Mouse (Mus musculus) heart, adult 11 months (tissue): ENCODE data around the gene Pdcd11.
"Not testable (repeated sequence)": the region's sequence is repeated elsewhere in the genome, so short reads cannot be mapped to it uniquely, and the experiment has no call there.

ENCODE experiments used
- DNase-seq: peaks from one replicate; pipeline ENCODE4 v3.0.0; 2022

The Pdcd11 gene

DNA sequence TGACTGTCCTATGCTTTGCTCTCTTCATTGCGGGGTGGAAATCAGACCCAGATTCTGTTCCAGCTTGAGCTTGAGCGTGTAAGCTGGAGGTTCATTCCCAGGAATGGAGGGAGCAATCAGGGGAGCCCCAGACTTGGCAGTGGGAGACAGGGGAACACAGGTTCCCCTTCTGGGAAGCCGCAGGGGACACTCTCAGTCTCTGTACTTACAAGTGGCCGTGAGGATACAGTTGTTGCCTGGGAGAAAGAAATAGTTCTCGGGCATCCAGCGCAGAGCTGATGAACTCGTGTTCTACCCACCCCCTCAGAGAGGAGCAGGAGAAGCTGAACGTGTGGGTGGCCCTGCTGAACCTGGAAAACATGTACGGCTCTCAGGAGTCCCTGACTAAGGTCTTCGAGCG, 38.3 kb downstream of the Pdcd11 start:
- DNase-seq: peak; percentile 75

DNA sequence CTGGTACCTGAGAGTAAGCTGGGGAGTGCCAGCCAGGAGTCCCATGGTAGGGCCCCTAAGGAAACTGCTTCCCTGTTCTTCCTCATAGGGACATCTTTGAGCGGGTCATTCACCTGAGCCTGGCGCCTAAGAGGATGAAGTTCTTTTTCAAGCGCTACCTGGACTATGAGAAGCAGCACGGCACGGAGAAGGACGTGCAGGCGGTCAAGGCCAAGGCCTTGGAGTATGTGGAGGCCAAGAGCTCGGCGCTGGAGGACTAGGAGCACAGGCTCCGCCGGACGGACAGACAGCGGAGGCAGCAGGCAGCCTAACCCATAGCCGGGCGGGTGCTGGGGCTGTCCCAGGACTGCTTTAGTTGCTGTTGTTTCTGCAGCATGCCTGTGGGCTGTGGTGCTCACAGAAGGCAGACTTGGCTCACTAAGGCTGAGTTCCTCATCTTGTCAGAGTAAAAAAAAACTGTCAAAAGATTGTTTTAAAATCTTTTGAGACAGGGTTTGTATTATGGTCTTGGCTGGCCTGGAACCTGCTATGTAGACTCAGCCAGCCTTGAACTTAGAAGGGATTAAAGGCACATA, 40.1 kb downstream of the Pdcd11 start:
- DNase-seq: peak; percentile 72

DNA sequence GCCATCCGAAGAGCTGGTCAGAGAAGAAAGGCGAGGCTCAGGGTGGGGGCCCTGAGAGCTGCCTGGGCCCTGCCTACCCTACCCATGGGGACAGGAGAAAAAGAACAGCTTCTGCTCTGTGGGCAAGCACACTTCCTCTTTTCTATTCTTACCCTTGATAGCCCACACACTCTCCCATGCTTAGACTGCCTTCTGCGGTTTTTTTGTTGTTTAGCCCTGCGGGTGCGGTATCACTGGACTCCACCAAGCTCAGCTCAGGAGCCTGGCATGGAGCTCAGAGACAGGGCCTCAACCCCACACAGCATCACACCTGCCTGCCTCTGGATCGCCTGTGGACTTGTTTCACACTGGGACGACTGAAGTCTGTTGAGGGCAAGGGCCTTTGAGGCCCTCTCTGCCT, 42.6 kb downstream of the Pdcd11 start:
- DNase-seq: peak; percentile 96

DNA sequence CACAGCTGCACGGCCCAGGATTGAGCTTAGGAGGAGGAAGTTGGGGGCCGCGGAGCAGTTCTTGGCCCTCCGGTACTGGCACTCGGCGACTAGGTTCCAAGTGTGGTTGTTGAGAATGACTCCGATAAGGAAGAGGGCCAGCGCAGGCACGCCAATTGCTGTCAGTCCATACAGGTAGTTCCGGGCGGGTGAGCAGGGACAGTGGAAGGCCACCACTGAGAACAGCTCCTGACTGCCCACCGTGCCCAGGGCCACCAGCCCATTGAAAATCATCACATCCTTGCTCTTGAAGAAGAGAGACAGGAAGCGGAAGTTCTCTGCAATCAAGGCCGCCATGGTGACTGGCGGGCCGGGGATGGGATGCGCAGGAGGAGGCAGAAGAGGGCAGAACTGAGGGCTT, 45.0 kb downstream of the Pdcd11 start:
- DNase-seq: peak; percentile 93

DNA sequence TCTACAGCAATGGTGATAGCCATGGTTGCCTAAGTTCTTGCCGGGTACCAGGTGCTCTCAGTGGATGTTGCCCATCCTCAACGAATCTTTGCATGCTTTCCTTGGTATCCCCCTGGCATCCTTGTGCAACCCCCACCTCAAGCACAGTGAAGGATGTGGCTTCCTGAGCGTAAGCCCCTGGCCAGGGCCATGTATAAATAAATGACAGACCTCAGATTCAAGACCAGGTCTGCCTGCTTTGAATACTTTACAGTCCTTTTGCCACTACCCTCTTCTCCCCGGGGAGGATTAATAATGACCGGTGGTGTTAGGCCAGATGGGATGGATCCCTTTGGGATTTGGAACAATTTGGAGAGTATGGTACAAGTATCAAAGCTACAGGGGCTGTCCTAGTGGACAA, 45.6 kb downstream of the Pdcd11 start:
- DNase-seq: peak; percentile 92

DNA sequence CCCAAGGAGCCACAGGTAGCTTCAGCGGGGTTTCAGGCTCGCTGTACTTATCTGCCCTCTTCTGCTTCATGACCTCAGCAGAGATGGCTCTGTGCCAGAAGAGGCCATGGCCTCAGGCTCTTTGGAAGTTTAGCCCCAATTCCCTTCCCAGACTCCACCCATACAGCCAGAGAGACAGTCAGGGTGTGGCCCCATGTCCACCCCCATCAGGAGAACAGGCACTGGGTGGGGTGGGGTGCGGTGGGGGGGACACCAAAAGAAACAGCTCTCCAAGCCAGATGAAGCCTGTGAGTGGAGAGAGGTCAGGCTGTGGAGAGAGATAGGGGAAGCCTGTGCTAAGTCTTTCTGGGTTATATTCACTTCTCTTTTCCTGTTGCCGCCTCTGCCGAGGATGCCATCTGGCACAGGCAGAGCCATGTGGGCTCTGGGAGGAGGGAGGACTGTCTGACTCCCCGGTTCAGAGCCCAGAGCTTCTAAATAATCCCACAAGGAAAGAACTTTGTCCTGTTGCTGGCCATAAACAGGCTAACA, 46.5 kb downstream of the Pdcd11 start:
- DNase-seq: peak; percentile 98

DNA sequence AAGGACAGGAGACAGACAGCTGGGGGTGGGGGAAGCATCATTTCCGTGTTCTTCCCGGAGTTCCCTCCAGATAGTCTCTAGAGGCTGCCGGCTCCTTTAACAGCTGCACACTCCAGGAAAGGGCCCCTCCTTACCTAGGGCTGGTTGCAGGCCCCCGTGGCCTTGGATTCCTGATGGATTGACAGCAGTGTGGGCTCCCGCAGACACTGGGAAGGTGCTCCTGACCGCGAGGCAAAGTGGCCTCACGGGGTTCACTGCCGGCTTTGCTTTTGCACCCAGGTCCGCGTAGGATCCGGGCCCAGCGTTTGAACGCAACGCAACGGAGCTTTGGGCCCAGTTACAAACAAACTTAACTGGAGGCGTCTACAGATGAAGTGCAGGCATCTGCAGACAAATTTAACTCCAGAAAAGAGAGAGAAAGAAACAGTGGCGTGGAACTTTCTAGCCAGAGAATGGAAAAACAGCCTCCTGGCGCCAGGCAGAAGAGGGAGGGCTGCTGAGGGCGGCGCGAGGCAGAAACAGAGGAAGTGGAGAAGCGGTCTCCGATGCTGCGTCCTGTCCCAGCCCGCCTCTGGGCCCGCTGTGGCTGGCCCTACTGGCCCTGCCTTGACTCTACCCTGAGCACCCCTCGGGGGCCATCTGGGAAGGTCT, 47.3 kb downstream of the Pdcd11 start, which contains the start of gene Calhm2:
Gene Calhm2, minus strand, starts transcription at position 524 of the 651 bp plus-strand sequence.
- peak; percentile 98 for DNase-seq

DNA sequence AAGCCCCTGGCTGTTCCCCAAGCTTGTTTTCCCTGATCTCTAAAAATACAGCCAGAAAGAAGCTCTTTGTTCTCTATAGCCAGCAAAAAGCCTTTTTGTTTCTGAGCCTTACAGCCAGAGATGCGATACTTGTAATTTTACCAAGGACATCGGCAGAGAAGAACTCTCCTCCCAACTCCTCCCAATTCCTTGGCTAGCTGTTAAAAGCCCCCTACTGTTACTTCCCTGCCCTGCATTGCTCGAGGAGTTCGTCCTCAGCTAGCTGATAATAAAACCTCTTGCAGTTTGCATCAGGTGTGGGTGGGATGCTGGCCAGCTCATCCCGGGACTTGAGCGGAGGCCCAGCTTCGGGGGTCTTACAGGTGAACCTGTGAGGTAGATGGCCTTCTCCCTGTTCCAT, 49.0 kb downstream of the Pdcd11 start:
- not testable (repeated sequence) for DNase-seq

DNA sequence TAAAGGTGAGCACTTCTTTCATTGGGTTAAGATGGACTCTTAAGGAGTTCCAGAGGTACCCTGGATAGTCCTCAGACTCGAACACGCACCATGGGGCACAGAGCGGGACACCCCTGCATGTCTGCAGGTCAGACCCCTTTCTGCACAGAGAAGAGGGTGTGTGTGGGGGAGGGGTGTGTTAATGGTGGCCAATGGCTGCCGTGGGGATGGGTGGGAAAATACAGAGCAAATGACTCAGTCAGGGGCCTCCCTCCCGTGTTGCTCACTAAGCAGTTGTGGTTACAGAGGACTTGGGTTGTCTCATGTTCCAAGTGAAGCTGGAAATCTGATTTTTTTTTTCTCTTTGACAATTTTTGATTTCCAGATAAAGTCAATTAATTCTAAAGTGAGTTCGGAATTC, 51.9 kb downstream of the Pdcd11 start:
- no peak for DNase-seq

DNA sequence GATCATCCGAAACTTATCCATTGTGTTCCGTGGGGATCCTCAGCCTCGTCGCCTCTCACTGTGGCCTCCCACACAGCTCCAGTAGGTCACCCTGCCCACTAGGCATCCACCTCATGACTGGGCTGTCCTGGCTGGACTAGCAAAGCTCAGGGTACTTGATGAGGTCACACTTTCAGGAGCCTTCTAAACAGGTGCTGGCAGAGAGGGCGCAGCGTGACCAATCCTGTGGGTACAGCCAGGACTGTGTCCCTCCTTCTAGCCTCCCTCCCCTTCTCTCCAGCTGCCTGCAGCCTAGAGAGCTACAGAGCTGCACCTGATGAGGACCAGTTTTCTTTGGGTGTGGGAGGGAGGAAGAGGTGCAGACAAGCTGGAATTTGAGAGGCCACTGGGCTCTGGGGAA, 53.6 kb downstream of the Pdcd11 start, which contains the start of gene Calhm1:
Gene Calhm1, minus strand, starts transcription at position 101 of the 400 bp plus-strand sequence.
- no peak for DNase-seq

DNA sequence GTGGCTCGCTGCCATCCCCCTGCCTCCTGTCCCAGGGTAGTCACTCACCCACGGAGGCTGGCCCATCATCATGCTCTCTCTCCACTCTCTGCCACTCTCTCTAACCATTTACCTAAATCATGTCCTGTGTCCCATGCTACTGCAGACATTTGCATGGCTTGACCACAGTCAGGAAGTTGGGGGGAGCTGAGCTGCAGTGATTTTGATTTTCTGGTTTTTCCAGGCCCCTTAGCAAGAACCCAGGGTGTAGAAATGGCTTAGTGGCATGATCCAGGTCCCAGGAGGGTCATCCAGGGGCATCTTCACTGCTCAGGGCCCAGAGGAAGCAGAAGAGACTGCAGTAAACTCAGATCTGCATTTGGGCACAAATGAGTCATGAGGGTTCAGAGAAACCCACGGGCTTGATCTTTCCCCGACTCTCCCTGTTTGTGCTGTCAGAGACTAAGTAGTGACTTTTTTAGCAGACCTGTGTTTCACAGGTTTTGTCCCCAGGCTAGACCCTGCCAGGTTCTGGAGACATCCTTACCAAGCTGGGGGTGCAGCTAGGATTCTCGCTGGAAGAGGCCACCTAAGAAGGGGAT, 57.8 kb downstream of the Pdcd11 start:
- no peak for DNase-seq

DNA sequence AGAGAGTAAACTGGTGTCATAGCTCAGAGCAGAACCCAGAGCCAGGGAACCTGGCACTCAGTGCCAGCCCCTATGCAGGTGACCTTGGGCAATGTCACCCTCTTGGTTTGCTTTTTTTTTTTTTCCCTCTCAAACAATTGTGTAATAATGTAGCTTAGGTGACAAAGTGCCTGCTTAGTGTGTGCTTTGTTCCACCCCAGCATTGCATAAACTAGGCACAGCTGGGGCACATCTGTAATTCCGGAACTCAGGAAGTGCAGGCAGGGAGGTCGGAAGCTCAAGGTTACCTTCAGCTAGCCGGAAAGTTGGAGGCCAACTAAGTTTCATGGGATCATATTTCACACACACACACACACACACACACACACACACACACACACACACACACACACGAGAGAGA, 59.3 kb downstream of the Pdcd11 start:
- DNase-seq: no peak

DNA sequence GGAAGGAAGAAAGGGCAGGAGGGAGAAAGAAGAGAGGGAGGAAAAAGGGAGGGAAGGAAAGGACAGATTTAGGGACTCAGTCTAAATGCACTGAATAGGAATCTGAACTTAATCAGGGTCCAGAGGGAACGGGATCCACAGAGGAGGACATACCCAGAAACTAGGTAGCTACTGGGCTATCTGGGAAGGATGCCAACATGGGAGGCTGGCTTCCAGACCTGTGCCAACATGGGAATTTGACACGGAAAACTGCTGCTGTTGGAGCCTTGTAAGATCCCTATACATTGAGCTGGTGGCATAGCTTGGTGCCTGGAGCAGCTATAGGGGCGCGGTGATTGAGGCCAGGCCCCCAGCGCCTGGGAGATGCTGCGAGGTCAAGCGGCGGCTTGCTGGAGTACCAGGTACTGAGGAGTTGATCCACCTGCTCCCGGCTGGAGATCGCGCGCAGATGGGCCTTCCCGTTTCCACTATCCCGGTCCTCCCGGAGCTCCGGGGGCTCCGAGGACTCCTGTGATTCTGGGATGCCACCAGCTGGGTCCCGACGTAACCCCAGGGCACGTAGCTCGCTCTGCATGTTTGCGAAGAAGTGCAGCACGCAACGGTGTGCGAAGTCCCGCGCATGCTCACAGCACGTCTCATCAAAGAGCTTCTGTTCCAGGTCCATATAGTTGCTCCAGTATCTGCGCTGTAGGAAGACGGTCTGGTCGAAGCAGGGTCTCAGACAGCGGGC, 60.9 kb downstream of the Pdcd11 start:
- no peak for DNase-seq

DNA sequence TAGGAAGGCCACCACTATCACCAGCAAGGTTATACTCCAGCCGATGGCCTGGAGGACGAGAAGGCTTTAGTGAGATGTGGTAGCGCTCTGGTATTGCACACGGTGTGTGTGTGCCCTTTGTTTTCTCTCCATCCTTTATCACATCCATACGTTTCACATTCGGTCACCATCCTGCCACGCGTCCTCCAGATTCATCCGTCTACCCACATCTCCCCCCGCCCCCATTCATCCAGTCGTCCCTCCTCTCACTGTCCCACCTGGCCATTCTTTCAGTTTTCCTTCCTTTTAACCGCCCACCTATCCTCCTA, 61.4 kb downstream of the Pdcd11 start:
- DNase-seq: no peak

DNA sequence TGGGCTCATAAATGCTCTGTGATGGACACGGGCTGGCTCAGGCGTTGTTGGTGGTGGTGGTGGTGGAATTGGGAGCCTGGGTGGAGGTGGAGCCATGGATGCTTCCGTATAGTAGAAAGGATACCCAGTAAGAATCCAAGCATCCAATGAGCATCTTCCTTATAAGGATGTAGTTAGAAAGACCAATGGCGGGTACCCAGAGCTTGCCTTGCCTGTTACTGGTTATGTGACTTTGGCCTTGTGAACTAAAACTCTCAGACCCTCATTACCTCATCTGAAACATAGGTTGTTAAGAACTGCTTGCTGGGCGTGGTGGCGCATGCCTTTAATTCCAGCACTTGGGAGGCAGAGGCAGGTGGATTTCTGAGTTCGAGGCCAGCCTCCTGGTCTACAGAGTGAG, 63.2 kb downstream of the Pdcd11 start:
- DNase-seq: no peak

DNA sequence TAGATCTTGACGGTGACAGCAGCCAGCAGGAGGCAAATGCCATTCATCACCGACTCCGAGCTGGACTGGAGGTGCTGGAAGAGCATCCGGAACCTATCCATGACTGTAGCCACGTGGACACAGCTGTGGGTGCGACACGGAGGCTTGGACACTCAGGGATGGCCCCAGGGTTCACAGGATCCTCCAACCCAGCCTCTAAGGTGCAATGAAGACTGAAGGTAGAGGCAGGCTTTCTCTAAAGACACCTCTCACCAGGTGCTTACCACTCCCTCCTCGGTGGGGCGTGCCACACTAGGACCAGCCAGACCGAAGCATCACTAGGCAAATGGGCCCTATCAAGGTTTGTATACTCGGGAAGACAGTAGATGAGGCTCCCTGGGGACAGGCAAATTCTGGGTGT, 67.1 kb downstream of the Pdcd11 start, which contains the start of gene Calhm3:
Gene Calhm3, minus strand, starts transcription at position 101 of the 400 bp plus-strand sequence.
- DNase-seq: no peak

DNA sequence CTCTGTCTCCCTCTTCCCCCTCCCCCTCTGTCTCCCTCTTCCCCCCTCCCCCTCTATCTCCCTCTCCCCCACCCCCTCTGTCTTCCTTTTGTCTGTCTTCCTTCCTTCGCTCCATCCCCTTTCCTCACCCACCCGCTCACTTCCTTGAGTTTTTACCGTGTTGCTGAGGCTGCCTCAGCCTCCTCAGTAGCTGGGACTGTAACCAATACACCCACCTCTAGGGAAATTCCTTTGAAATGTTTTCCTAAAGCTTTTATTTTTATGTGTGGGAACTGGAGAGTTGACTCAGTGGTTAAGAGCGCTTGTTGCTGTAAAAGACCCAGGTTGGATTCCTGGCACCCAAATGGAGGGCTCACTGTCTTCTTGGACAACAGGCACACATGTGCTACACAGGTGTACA, 71.1 kb downstream of the Pdcd11 start:
- DNase-seq: no peak

DNA sequence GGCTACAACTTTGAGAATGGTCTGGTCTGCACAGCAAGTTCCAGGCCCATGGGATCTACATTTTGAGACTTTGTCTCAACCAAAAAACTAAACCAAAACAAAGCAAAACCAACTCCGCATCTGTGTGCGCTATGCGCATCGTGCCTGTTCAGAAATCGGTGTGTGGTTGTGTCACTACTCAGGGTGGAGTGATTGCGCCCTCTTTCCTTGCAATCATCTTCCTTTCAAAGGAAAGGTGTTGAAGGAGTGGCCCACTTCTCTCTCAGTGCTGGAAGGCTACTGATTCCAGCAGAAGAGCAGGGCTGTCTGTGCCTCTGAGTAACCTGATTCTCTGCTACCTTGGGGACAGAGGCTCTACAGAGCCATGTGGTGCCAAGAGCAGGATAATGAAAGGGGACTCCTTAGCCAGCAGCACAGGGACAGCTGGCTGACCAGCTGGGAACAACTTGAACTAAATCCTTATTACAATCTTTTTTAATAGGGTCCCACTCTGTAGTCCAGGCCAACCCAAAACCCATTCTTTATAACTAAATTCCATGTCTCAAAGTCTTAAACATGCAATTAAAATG, 72.7 kb downstream of the Pdcd11 start:
- DNase-seq: no peak

DNA sequence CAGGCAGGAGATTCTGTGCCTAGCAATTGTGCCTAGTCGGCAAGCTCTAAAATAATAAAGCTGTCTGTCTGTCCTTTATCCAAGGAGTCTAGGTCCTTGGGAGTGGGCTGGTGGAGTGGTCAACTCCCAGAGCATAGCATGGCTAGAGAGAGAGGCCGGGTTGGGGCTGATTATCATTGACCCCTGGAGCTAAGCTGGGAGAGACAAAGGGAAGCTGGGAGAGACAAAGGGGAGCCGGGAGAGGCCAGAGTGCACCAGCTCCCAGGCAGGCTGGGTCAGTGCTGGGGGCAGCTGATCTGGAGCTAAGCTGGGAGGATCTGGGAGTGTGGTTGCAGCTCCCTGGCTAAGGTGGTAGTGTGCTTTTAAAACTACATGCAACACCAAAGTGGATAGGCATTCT, 76.2 kb downstream of the Pdcd11 start:
- DNase-seq: no peak

DNA sequence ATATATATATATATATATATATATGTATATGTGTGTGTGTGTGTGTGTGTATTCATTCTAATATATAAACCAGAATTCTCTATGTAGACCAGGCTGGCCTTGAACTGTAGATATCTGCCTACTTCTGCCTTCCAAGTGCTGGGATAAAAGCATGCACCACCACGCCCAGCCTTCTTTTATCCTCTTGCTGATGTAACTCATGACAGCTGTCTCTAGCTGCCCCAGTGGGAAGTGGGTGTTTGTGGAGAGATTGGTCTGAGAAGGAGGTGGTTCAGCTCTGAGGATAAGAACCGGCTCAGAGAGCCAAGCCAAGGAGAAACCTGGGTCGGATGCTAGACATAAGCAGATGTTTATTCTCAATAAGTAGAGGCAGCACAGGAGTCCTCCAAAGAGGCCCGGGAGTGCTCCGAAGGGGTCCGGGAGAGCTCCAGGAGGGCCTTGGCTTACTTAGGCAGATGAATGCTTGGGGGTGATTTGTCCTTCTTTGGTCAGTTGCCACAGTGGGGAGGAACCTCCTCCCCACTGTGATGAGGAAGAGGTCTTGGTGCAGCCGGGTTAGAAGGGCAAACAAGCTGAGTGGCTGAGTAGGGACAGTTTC, 77.1 kb downstream of the Pdcd11 start:
- peak; percentile 89 for DNase-seq

DNA sequence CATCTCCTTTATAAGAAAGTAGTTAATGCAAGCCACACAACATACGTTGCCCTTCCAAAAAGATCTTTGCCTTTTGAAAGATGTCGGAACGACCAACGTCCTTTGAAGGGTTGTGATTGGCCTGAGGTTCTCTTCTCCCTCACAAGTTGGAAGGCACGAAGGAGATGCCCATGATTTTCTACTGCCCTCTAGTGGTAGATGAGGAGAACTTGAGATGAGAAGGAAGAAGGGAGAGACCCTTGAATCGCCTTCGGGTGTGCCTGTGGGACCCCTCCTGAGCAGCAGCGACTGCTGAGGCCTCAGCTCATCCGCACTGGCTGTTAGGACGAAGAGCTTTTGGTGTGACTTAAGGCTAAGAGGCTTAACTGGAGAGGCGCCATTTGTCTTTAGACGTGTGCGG, 77.7 kb downstream of the Pdcd11 start:
- peak; percentile 91 for DNase-seq

DNA sequence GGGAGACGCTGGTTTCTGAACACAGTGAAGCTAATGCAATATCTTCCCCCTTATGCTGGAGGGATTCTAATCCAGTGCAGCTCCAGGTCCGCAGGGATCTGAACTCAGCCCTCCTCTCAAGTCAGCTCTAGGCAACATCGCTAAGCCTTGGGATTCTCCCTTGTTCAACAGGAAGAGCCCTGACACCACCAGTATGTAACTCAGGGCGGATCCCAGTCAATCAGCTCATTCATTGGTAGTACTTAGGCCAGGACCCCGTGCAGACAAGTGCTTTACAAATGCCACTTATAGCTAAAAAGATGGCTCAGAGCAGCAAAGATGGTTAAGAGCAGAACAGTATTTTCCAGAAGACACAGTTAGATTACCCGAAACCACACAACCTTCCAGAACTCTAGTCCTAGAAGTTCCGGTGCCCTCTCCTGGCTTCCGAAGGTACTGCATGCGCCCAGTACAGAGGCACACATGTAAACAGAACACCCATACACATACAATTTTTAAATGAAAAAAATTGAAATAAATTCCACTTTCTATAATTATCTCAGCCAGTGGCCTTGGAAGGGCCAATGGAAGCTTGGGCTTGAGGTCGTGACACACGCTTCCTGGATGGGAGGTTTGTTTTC, 78.3 kb downstream of the Pdcd11 start:
- DNase-seq: peak; percentile 96
